Mouse (Mus musculus): Measurements from ENCODE around the gene Csnk2a1.
"Not testable (repeated sequence)": the region's sequence is repeated elsewhere in the genome, so short reads cannot be mapped to it uniquely, and the experiment has no call there.

Gene Csnk2a1

GRCm38 (mm10) chr2:152226248-152227050 is at the start of gene Csnk2a1:
TSS of gene Csnk2a1 (plus strand) at chr2:152226839.
- DNase-seq (ENCODE audit: extremely low spot score), result peak; percentile 89

- DNase-seq (ENCODE audit: extremely low spot score), result peak; percentile 31
Measured at GRCm38 (mm10) chr2:152177162-152177805, 49.4 kb upstream of the Csnk2a1 start.

- no peak for DNase-seq (ENCODE audit: extremely low spot score)
Measured at GRCm38 (mm10) chr2:152177806-152178170, 48.9 kb upstream of the Csnk2a1 start.

GRCm38 (mm10) chr2:152178345-152178744 is 48.3 kb upstream of the Csnk2a1 start:
- DNase-seq (ENCODE audit: extremely low spot score), result no peak

- DNase-seq (ENCODE audit: extremely low spot score), result no peak
Measured at GRCm38 (mm10) chr2:152179301-152179700, 47.3 kb upstream of the Csnk2a1 start.

GRCm38 (mm10) chr2:152180323-152180722 is 46.3 kb upstream of the Csnk2a1 start:
- no peak for DNase-seq (ENCODE audit: extremely low spot score)

- DNase-seq (ENCODE audit: extremely low spot score), result no peak
Measured at GRCm38 (mm10) chr2:152187132-152187531, 39.5 kb upstream of the Csnk2a1 start.

GRCm38 (mm10) chr2:152189213-152189612 is 37.4 kb upstream of the Csnk2a1 start:
- DNase-seq (ENCODE audit: extremely low spot score), result no peak

- no peak for DNase-seq (ENCODE audit: extremely low spot score)
Measured at GRCm38 (mm10) chr2:152189640-152190039, 37.0 kb upstream of the Csnk2a1 start.

GRCm38 (mm10) chr2:152190161-152190560 is 36.5 kb upstream of the Csnk2a1 start:
- DNase-seq (ENCODE audit: extremely low spot score), result no peak

GRCm38 (mm10) chr2:152192591-152193345 is 33.9 kb upstream of the Csnk2a1 start:
- no peak for DNase-seq (ENCODE audit: extremely low spot score)

GRCm38 (mm10) chr2:152193346-152193710 is 33.3 kb upstream of the Csnk2a1 start:
- DNase-seq (ENCODE audit: extremely low spot score), result no peak

- no peak for DNase-seq (ENCODE audit: extremely low spot score)
Measured at GRCm38 (mm10) chr2:152194586-152194985, 32.1 kb upstream of the Csnk2a1 start.

GRCm38 (mm10) chr2:152196896-152197295 is 29.7 kb upstream of the Csnk2a1 start:
- no peak for DNase-seq (ENCODE audit: extremely low spot score)

- DNase-seq (ENCODE audit: extremely low spot score), result peak; percentile 83
Measured at GRCm38 (mm10) chr2:152197301-152197712, 29.3 kb upstream of the Csnk2a1 start.

GRCm38 (mm10) chr2:152206139-152206538 is 20.5 kb upstream of the Csnk2a1 start:
- DNase-seq (ENCODE audit: extremely low spot score), result not testable (repeated sequence)

- no peak for DNase-seq (ENCODE audit: extremely low spot score)
Measured at GRCm38 (mm10) chr2:152211871-152212270, 14.8 kb upstream of the Csnk2a1 start.

- DNase-seq (ENCODE audit: extremely low spot score), result no peak
Measured at GRCm38 (mm10) chr2:152216975-152217374, 9.7 kb upstream of the Csnk2a1 start.

GRCm38 (mm10) chr2:152223521-152224300 is 2.9 kb upstream of the Csnk2a1 start:
- DNase-seq (ENCODE audit: extremely low spot score), result no peak

GRCm38 (mm10) chr2:152225536-152225935 is 1.1 kb upstream of the Csnk2a1 start:
- DNase-seq (ENCODE audit: extremely low spot score), result no peak

GRCm38 (mm10) chr2:152227051-152227481 is 427 bp downstream of the Csnk2a1 start:
- peak; percentile 81 for DNase-seq (ENCODE audit: extremely low spot score)

- no peak for DNase-seq (ENCODE audit: extremely low spot score)
Measured at GRCm38 (mm10) chr2:152230046-152230445, 3.4 kb downstream of the Csnk2a1 start.
